Mouse (Mus musculus) kidney, embryonic 14.5 days (tissue): ENCODE data around the gene Lima1. TPM values are rescaled to one million over a fixed set of nuclear protein-coding genes. Genes with fewer than 3 reads are reported as not detected.

ENCODE experiments used
- ATAC-seq: fragments of 200-750 bp; cut with Nextera tagmentation; 2 replicates; pipeline ENCODE4 v1.8.0; 2017; ENCODE audit warnings: moderate number of reproducible peaks, mild to moderate bottlenecking, moderate TSS enrichment, moderate library complexity; ENCODE audit not compliant: low FRiP score, low TSS enrichment
- H3K27ac ChIP-seq: fragments of 300-500 bp; sonication (generic); 2 replicates; pipeline ENCODE4 v1.5.1; 2014; ENCODE audit warnings: low read depth, mild to moderate bottlenecking, low read length, moderate library complexity, mixed read lengths
- H3K27me3 ChIP-seq: fragments of 300-500 bp; sonication (generic); 2 replicates; pipeline ENCODE4 v1.6.1; 2014; ENCODE audit warnings: mild to moderate bottlenecking, low read length; ENCODE audit not compliant: control insufficient read depth, insufficient read depth
- H3K36me3 ChIP-seq: fragments of 300-500 bp; sonication (generic); 2 replicates; pipeline ENCODE4 v1.6.1; 2014; ENCODE audit warnings: low read length, mixed read lengths; ENCODE audit not compliant: control insufficient read depth, insufficient read depth
- H3K4me1 ChIP-seq: fragments of 300-500 bp; sonication (generic); 2 replicates; pipeline ENCODE4 v1.6.1; 2014; ENCODE audit warnings: low read length, mixed read lengths; ENCODE audit not compliant: control insufficient read depth, insufficient read depth
- H3K4me2 ChIP-seq: fragments of 300-500 bp; sonication (generic); replicated peaks from 2 replicates; pipeline ENCODE4 v1.6.1; 2014; ENCODE audit warnings: low read depth, mild to moderate bottlenecking, low read length
- H3K4me3 ChIP-seq: fragments of 300-500 bp; sonication (generic); 2 replicates; pipeline ENCODE4 v1.5.1; 2014; ENCODE audit warnings: mild to moderate bottlenecking, low read length
- H3K9ac ChIP-seq: fragments of 300-500 bp; sonication (generic); 2 replicates; pipeline ENCODE4 v1.6.1; 2014; ENCODE audit warnings: low read depth, mild to moderate bottlenecking, low read length, moderate library complexity
- H3K9me3 ChIP-seq: fragments of 300-500 bp; sonication (generic); 2 replicates; pipeline ENCODE4 v1.6.1; 2016; ENCODE audit warnings: low read length; ENCODE audit not compliant: control insufficient read depth
- WGBS: fragments of 180-500 bp; shearing (Covaris S2); extraction: QIAGEN DNeasy Blood & Tissue Kit; methylation state at CpG from one replicate; pipeline ENCODE4 v1.1.7; 2014; 5-methylcytosine and 5-hydroxymethylcytosine counted together
- polyA plus RNA-seq: library from polyadenylated mRNA; unstranded; fragments of >200 nt; fragmentation: Nextera tagmentation; extraction: Ambion mirVana; gene quantifications from 2 replicates; pipeline ENCODE4 v1.2.1, GENCODE M21; 2014

Lima1 gene
- polyA plus RNA-seq, 1 experiment from 2014 or later, result 43.5 TPM

DNA sequence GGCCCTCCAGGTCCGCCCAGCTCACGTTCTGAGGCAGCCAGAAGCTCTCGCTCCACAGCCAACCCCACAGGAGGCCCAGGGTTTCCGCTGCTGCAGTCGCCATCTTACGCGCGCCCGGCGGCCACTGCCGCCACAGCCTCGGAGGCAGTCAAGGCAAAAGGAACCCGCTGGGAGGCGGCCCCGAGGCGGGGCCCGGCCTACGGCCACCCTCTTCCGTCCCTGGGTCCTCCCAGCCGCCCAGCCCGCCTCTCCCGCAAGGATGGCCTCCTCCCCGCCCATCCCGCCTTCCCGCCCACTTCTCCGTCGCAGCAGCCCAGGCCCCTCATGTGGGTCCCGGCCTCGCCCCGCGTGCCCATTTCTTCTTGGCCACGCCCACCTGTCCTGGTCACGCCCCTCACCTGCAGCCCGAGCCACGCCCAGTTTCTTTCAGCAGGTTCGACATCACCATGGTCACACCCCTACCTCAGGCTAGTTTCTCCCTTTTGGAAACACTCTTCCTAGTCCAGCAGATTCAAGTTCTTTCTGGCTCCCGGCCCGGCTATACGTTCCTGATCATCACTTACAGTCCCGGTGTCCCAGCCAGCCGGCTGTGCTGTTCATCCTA lies 102.9 kb downstream of the Lima1 start:
- Histone ChIP-seq H3K4me1 (peaks cover 10% of the 10 kb centered on the region), H3K4me3 (peak overlapping the region; percentile 89), H3K36me3 (no peaks in the 10 kb centered on the region), H3K9ac (peak overlapping the region; percentile 93), H3K27ac (peak overlapping the region; percentile 95), H3K27me3 (no peaks in the 10 kb centered on the region), H3K9me3 (no peaks in the 10 kb centered on the region), H3K4me2 (peak overlapping the region; percentile 82)
- under 1% methylated on average over 40 of the region's 41 CpGs for WGBS
- ATAC-seq, result peak; percentile 98

DNA sequence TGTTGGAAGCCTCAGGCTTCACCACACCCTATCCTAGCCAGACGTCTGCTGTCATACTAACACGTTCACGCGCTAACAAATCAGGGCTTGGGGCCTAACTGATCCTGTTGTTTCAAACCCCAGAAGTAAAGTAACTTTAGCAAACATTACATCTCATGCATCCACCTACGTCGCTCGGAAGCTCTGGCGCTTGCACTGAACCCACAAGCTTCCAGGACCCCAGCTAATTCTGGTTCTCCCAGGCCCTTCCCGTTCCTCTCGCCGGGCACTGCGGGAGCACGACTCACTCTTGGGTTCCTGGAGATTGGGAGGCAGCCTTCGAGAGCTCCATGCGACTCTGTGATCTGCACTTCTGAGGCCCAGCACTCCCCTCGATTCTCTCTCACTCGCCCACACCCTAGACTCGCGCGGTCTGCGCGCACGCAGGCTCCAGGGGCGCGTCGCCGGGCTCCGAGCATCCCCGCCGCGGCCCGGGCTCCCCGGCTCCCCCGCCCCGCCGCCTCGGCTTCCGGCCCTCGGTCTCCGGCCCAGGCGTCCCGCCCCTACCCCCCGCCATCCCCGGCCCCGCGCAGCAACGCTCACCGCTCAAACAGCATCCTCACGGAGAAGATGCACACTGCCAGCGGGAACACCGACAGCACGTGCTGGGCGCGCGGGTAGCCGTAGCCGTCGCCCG lies 103.5 kb downstream of the Lima1 start:
- peaks cover 10% of the 10 kb centered on the region for H3K4me1 ChIP-seq
- ATAC-seq, result peak; percentile 59
- WGBS, result under 1% methylated on average over 58 of the region's 59 CpGs
- no peaks in the 10 kb centered on the region for H3K9me3 ChIP-seq
- H3K27me3 ChIP-seq, result no peaks in the 10 kb centered on the region
- peak overlapping the region; percentile 93 for H3K9ac ChIP-seq
- H3K4me2 ChIP-seq, result peak overlapping the region; percentile 82
- peak overlapping the region; percentile 95 for H3K27ac ChIP-seq
- H3K36me3 ChIP-seq, result no peaks in the 10 kb centered on the region
- H3K4me3 ChIP-seq, result peak overlapping the region; percentile 89

DNA sequence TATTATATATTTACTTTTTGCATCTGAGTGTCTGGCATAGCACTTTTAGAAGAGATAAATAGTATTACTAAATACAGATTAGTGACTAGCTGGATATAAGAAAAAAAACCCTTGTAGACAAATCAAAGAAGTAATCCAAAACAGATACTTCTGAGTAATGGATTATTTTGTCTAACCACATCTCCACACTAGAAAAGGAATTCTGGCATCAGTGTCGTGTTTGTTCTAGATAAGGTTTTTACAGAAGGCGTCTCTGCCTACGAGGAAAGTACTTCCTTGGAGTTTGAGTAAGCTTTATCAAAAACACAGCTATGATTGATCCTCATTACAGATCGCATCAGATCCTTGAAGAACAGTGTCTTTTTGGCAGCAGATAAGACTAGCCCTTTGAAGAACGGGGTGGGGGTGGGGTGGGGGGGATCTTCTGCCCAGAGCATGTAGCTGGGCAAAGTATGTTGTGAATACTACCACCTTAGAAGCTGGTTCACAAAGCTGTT lies 104.2 kb downstream of the Lima1 start:
- Histone ChIP-seq H3K4me2 (peak overlapping the region; percentile 82), H3K4me3 (peak overlapping the region; percentile 89), H3K27me3 (no peaks in the 10 kb centered on the region), H3K4me1 (peaks cover 10% of the 10 kb centered on the region), H3K9ac (peak overlapping the region; percentile 93), H3K9me3 (no peaks in the 10 kb centered on the region; the same call in 1 of the 2 replicates), H3K27ac (peak overlapping the region; percentile 95), H3K36me3 (no peaks in the 10 kb centered on the region)
- no peak for ATAC-seq
- 19% methylated on average over 5 of the region's 5 CpGs for WGBS

DNA sequence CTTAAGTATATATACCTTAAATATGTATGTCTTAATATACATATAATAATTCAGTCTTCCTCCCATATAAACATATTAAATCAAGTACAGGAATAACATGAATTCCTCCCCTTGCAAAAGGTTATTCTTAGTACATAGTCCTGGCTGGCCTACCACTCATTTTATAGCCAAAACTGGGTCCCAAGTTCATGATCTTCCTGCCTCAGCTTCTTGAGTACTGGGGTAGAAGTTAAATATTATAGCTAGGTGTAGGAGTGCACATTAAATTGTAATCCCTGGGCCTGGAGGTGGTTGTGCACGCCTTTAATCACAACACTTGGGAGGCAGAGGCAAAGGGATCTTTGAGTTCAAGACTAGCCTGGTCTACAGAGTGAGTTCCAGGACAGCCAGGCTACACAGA lies 106.5 kb downstream of the Lima1 start:
- peaks cover 2% of the 10 kb centered on the region; the same call in 1 of the 2 replicates for H3K36me3 ChIP-seq
- H3K27ac ChIP-seq, result no peak overlapping the region
- no peak overlapping the region for H3K9ac ChIP-seq
- no peak for ATAC-seq
- H3K27me3 ChIP-seq, result no peaks in the 10 kb centered on the region
- H3K4me2 ChIP-seq, result no peak overlapping the region
- H3K4me1 ChIP-seq, result peaks cover 10% of the 10 kb centered on the region
- no peaks in the 10 kb centered on the region; the same call in 1 of the 2 replicates for H3K9me3 ChIP-seq
- no peak overlapping the region for H3K4me3 ChIP-seq
- whole genome bisulfite sequencing, result 97% methylated on average over 1 of the region's 1 CpGs

DNA sequence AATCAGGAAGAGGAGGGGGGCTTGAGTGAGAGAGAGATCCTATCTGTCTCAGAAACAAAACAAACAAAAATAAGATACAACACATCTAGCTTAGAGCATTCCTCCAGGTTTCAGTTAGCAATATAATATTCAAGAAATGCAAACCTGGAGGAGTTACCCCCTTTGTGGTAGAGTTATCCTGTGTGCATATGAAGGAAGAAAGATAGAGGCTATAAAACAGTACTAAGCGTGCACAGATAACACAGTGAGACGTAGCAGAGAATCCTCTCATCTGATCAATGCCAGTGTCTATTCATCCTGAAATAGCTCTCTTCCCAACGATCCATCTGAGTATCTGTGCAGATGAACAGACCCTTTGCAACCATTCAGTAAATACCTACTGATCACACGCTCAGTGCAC lies 107.8 kb downstream of the Lima1 start:
- Histone ChIP-seq H3K4me2 (no peak overlapping the region), H3K27me3 (no peaks in the 10 kb centered on the region), H3K4me1 (peaks cover 10% of the 10 kb centered on the region), H3K4me3 (no peak overlapping the region), H3K9me3 (no peaks in the 10 kb centered on the region; the same call in 1 of the 2 replicates), H3K36me3 (peaks cover 2% of the 10 kb centered on the region; the same call in 1 of the 2 replicates), H3K9ac (no peak overlapping the region), H3K27ac (no peak overlapping the region)
- WGBS, result 79% methylated on average over 4 of the region's 4 CpGs
- ATAC-seq, result no peak

DNA sequence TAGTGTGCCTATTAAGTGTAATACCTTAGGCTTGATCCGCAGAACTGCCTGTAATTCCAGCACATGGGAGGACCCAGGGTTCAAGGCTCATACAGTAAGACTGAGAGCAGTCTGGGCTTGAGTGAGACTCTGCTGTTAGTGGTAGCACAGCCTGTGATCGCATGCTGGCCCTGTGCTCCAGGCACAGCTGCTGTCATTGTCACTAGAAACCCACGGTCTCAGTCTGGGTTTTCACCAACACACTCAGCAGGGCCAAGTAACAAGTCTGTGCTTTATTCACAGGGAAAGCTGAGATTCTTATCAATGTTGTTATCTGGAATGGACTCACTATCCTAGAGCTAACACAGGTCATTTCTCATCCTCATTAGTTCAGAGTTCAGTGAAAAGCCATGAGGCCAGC lies 121.1 kb downstream of the Lima1 start:
- Histone ChIP-seq H3K27ac (no peak overlapping the region), H3K4me3 (no peak overlapping the region), H3K9ac (no peak overlapping the region), H3K4me2 (no peak overlapping the region), H3K27me3 (no peaks in the 10 kb centered on the region), H3K36me3 (no peaks in the 10 kb centered on the region), H3K9me3 (no peaks in the 10 kb centered on the region), H3K4me1 (no peaks in the 10 kb centered on the region)
- WGBS, result 62% methylated on average over 3 of the region's 3 CpGs
- ATAC-seq, result no peak

DNA sequence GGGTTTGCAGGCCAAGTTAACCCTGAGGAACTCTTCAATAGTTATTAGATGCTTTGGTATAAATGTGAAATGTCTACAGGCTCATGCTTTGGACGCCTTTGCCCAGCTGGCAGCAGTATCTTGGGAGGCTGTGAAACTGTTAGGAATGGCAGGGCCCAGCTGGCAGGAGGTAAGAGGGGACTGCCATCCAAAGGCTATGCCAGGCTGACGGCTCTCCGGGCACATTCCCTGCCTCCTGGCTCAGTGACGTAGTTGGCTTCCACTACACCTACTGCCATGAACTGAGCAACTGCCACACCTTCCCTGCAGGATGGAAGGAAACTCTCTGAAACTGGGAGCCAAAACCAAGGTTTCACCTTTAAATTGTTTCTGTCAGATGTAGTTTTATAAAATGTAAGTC lies 135.0 kb downstream of the Lima1 start:
- 91% methylated on average over 4 of the region's 4 CpGs for WGBS
- Histone ChIP-seq H3K27ac (no peak overlapping the region), H3K27me3 (no peaks in the 10 kb centered on the region), H3K9ac (no peak overlapping the region), H3K4me1 (no peaks in the 10 kb centered on the region), H3K36me3 (peaks cover 70% of the 10 kb centered on the region), H3K4me2 (no peak overlapping the region), H3K9me3 (no peaks in the 10 kb centered on the region), H3K4me3 (no peak overlapping the region)
- no peak for ATAC-seq

DNA sequence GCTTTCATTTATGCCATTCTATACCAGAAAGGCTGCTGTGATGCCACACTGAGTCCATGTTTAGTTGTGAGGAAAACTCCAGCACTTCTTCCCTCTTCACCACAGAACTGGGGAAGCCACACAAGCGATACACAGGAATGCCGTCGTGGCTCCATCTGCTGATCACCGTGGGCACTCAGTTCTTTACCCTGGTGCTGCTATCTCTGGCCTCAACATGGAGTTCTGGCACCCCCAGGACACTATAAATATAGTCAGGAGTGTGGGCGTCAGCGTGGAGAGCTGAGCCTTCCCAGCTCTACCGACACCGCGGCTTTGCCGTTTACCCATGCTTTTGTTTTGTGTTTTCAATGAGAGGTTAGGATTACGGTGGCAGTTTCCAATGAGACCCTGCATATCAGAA lies 138.6 kb downstream of the Lima1 start:
- Histone ChIP-seq H3K4me2 (no peak overlapping the region), H3K4me3 (no peak overlapping the region), H3K9me3 (no peaks in the 10 kb centered on the region), H3K27me3 (no peaks in the 10 kb centered on the region), H3K36me3 (peaks cover 63% of the 10 kb centered on the region), H3K27ac (no peak overlapping the region), H3K9ac (no peak overlapping the region), H3K4me1 (no peaks in the 10 kb centered on the region)
- ATAC-seq, result no peak
- 92% methylated on average over 11 of the region's 11 CpGs for WGBS

DNA sequence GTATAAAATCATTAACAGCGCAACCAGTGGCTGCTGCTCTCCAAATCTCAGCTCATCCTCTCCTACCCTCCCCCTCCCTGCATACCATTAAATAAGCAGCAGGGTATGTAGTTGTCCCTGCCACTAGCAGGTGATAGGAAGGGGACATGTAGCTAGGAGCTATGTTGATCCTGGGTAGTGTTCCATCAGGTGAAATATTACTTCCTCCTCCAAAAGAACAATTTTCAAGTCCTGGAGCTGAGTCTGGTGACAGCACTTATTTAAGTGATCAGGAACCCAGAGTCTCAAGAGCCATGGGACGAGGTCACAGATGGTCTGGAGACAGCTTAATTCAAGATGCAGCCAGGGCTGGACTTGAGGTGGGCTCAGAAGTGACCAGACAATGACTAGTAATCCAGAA lies 139.6 kb downstream of the Lima1 start:
- Histone ChIP-seq H3K9me3 (no peaks in the 10 kb centered on the region), H3K9ac (no peak overlapping the region), H3K4me2 (no peak overlapping the region), H3K27me3 (no peaks in the 10 kb centered on the region), H3K36me3 (peaks cover 55% of the 10 kb centered on the region), H3K4me1 (no peaks in the 10 kb centered on the region), H3K4me3 (no peak overlapping the region), H3K27ac (no peak overlapping the region)
- no peak for ATAC-seq
- WGBS, result 92% methylated on average over 2 of the region's 2 CpGs
